In the genomic region with DNA sequence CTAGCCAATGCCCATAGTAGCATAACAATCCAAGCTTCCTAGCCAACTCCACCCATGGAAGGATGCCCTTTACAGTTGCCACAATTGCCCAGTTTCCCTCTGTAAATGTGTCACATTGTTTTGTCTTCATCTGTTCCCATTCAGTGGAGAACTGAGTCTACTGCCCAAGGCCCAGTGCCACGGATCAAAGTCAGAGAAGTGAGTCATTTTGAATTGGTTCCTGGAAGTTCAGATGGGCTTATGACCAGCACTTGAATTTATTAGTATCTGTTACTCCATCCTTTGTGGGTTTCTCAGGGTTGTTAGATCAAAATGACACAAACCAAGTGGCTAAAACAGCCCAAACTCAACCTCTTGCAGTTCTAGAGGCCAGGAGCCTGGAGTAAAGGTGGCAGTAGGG, we compare ENCODE assay signal across 15 mouse cellular contexts. TPM values are rescaled to one million over a fixed set of nuclear protein-coding genes. Genes with fewer than 3 reads are reported as not detected.
"Had no signal": no experiment of that assay in that cellular context is flagged by ENCODE, and none has a peak within 500 bp of the region (broad histone marks: within the 10 kb centered on the region; RNA-seq: fewer than 3 reads in every experiment).

No protein-coding gene starts in this region.

- H3K27ac ChIP-seq: midbrain, embryonic 10.5 days; midbrain, embryonic 12.5 days; neural tube, embryonic 12.5 days had no signal

- DNase-seq: lung, adult 18-20 months; lung, embryonic 14.5 days; lung, postnatal 10 days; lung, postnatal 4 days; midbrain, embryonic 14.5 days; right cerebral cortex, postnatal 25 days; right cerebral cortex, postnatal 4 days; spleen, adult 18-20 months; thymus, adult 2 months; thymus, postnatal 36 days had no signal

- H3K9me3 ChIP-seq: midbrain, embryonic 10.5 days; midbrain, embryonic 12.5 days; neural tube, embryonic 12.5 days had no signal

- H3K9ac ChIP-seq: lung, embryonic 14.5 days; midbrain, embryonic 12.5 days; neural tube, embryonic 12.5 days had no signal

- H3K4me3 ChIP-seq: midbrain, embryonic 10.5 days; midbrain, embryonic 12.5 days; neural tube, embryonic 12.5 days had no signal

- H3K4me2 ChIP-seq: lung, embryonic 14.5 days; midbrain, embryonic 12.5 days; neural tube, embryonic 12.5 days had no signal

- H3K36me3 ChIP-seq: midbrain, embryonic 10.5 days; midbrain, embryonic 12.5 days; neural tube, embryonic 12.5 days had no signal

- H3K27me3 ChIP-seq: midbrain, embryonic 12.5 days; neural tube, embryonic 12.5 days had no signal

- ATAC-seq: midbrain, embryonic 16.5 days had no signal

- H3K4me1 ChIP-seq: neural tube, embryonic 12.5 days had no signal

RNA-seq across cellular contexts. Expression of a gene that starts 5.3 kb away (rescaled TPM):
- polyA plus RNA-seq: testis, adult 2 months had no signal
